Mouse (Mus musculus) heart, embryonic 12.5 days (tissue): ENCODE results near the gene Lrrc17. TPM values are rescaled to one million over a fixed set of nuclear protein-coding genes. Genes with fewer than 3 reads are reported as not detected.
"Not testable (repeated sequence)": the region's sequence is repeated elsewhere in the genome, so short reads cannot be mapped to it uniquely, and the experiment has no call there.

Experiments
- ATAC-seq: fragments of 200-750 bp; cut with Nextera tagmentation; 2 replicates; pipeline ENCODE4 v1.8.0; 2017; ENCODE audit warnings: moderate TSS enrichment, moderate library complexity; ENCODE audit not compliant: insufficient number of reproducible peaks, low FRiP score
- H3K27ac ChIP-seq: fragments of 300-500 bp; sonication (generic); 2 replicates; pipeline ENCODE4 v1.5.1; 2016; ENCODE audit warnings: mild to moderate bottlenecking, moderate library complexity; ENCODE audit not compliant: poor library complexity, severe bottlenecking
- H3K27me3 ChIP-seq: fragments of 300-500 bp; sonication (generic); replicated peaks from 2 replicates; pipeline ENCODE4 v1.6.1; 2016; ENCODE audit warnings: mild to moderate bottlenecking, moderate library complexity
- H3K36me3 ChIP-seq: fragments of 300-500 bp; sonication (generic); 2 replicates; pipeline ENCODE4 v1.6.1; 2016; ENCODE audit warnings: mild to moderate bottlenecking, moderate library complexity
- H3K4me1 ChIP-seq: fragments of 300-500 bp; sonication (generic); replicated peaks from 2 replicates; pipeline ENCODE4 v1.6.1; 2016; ENCODE audit warnings: mild to moderate bottlenecking
- H3K4me2 ChIP-seq: fragments of 300-500 bp; sonication (generic); 2 replicates; pipeline ENCODE4 v1.6.1; 2016; ENCODE audit warnings: mild to moderate bottlenecking, moderate library complexity
- H3K4me3 ChIP-seq: fragments of 300-500 bp; sonication (generic); 2 replicates; pipeline ENCODE4 v1.5.1; 2016; ENCODE audit warnings: mild to moderate bottlenecking
- H3K9ac ChIP-seq: fragments of 300-500 bp; sonication (generic); 2 replicates; pipeline ENCODE4 v1.6.1; 2016; ENCODE audit warnings: mild to moderate bottlenecking, moderate library complexity
- H3K9me3 ChIP-seq: fragments of 300-500 bp; sonication (generic); replicated peaks from 2 replicates; pipeline ENCODE4 v1.6.1; 2016; ENCODE audit warnings: mild to moderate bottlenecking, moderate library complexity
- whole genome bisulfite sequencing: fragments of 180-500 bp; shearing (Covaris S2); methylation state at CpG from one replicate; pipeline ENCODE4 v1.1.7; 2016; 5-methylcytosine and 5-hydroxymethylcytosine counted together
- polyA plus RNA-seq: library from polyadenylated mRNA; unstranded; fragments of >200 nt; fragmentation: Nextera tagmentation; extraction: Ambion mirVana; gene quantifications from 2 replicates; pipeline ENCODE4 v1.2.1, GENCODE M21; 2016

Gene Lrrc17
- polyA plus RNA-seq, 1 experiment from 2014 or later: 7.8 TPM

DNA sequence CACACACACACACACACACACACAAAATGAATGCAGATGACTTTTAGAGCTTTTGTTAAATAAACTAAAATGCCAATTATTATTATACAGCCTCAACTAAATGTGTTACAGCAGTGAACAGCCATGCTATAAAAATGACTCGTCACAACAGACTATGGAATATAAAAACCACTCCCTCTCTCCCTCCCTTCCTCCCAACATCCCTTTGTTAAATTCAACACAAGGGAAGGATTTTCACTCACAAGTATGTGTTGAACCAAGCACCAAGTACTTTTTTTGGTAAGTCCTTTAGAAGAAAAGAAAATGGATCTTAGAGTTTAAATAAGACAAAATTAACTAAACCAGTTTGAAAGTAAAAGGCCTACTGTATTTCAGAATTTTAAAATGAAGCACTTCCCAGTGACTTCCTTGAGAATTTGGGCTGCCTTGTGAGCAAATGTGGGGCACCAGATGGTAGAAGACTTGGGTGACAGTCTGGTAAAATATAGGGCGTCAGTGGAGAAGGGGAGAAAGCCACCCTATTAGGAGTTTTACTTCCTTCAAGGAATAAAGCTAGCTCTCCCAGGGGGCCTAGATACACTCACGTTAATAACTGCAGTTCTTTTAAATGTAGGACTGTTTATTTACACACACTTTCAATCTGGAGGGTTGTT lies 29.5 kb downstream of the Lrrc17 start:
- no peak overlapping the region for H3K4me3 ChIP-seq
- H3K4me2 ChIP-seq: no peak overlapping the region
- no peak overlapping the region for H3K27ac ChIP-seq
- no peak for ATAC-seq
- WGBS: 73% methylated on average over 3 of the region's 3 CpGs
- peaks cover 10% of the 10 kb centered on the region; the same call in 1 of the 2 replicates for H3K4me1 ChIP-seq
- no peaks in the 10 kb centered on the region for H3K36me3 ChIP-seq
- no peaks in the 10 kb centered on the region for H3K27me3 ChIP-seq
- no peak overlapping the region for H3K9ac ChIP-seq
- no peaks in the 10 kb centered on the region; the same call in 1 of the 2 replicates for H3K9me3 ChIP-seq

DNA sequence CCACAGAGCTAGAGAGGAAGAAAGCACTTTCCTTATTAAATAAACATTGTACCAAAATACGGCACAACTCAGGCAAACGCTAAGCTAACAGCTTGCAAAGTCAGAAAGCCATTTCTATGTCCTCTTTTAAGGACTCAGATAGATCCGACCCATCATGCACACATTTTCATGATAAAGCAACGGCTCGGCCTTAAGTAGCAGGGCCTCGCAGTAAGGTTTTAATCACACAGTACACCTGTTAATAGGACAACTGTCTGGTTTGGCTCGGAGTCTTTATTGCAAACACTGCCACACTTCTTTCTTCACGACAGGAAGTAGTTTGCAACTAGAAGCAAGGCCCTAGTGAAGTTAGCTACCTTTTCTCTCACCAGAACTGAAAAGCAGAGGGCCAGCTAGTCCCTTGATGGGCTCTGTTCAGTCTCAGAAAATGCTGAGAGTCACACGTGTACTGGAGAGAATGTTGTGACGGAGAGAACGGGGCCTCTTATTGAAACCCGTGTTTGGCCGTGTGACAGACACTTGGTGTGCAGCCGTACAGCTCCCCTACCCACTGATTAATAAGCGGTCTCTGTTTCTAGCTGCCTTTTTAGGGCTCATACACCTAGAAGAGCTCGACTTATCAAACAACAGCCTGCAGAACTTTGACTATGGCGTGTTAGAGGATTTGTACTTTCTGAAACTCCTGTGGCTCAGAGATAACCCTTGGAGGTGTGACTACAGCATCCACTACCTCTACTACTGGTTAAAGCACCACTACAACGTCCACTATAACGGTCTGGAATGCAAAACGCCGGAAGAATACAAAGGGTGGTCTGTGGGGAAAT lies 31.2 kb downstream of the Lrrc17 start:
- Histone ChIP-seq H3K27me3 (no peaks in the 10 kb centered on the region), H3K4me1 (peaks cover 10% of the 10 kb centered on the region; the same call in 1 of the 2 replicates), H3K36me3 (no peaks in the 10 kb centered on the region), H3K27ac (0 out of 2 replicates have a peak overlapping the region, but pooled peaks have one; percentile 35), H3K9ac (no peak overlapping the region), H3K4me2 (peak overlapping the region; percentile 14; the same call in 1 of the 2 replicates), H3K9me3 (no peaks in the 10 kb centered on the region; the same call in 1 of the 2 replicates), H3K4me3 (no peak overlapping the region)
- ATAC-seq: no peak
- 51% methylated on average over 21 of the region's 21 CpGs for WGBS

GRCm38 (mm10) chr5:21575210-21575550 lies 31.8 kb downstream of the Lrrc17 start:
- no peaks in the 10 kb centered on the region for H3K36me3 ChIP-seq
- H3K9me3 ChIP-seq: no peaks in the 10 kb centered on the region; the same call in 1 of the 2 replicates
- H3K4me1 ChIP-seq: peaks cover 10% of the 10 kb centered on the region; the same call in 1 of the 2 replicates
- H3K27me3 ChIP-seq: no peaks in the 10 kb centered on the region
- H3K4me2 ChIP-seq: peak overlapping the region; percentile 14; the same call in 1 of the 2 replicates
- peak overlapping the region; percentile 35; the same call in 1 of the 2 replicates for H3K27ac ChIP-seq
- H3K9ac ChIP-seq: no peak overlapping the region
- no peak overlapping the region for H3K4me3 ChIP-seq
- ATAC-seq: no peak
- 86% methylated on average over 13 of the region's 13 CpGs for WGBS

- Histone ChIP-seq H3K4me1 (peaks cover 21% of the 10 kb centered on the region), H3K9ac (no peak overlapping the region), H3K27me3 (no peaks in the 10 kb centered on the region), H3K36me3 (no peaks in the 10 kb centered on the region), H3K9me3 (no peaks in the 10 kb centered on the region), H3K4me2 (no peak overlapping the region), H3K27ac (no peak overlapping the region), H3K4me3 (no peak overlapping the region)
- WGBS: 81% methylated on average over 3 of the region's 3 CpGs
- ATAC-seq: no peak
Measured at GRCm38 (mm10) chr5:21578136-21578535, 34.8 kb downstream of the Lrrc17 start.

GRCm38 (mm10) chr5:21586763-21587162 lies 43.4 kb downstream of the Lrrc17 start:
- Histone ChIP-seq H3K9me3 (no peaks in the 10 kb centered on the region), H3K4me3 (no peak overlapping the region), H3K36me3 (no peaks in the 10 kb centered on the region), H3K9ac (no peak overlapping the region), H3K27ac (no peak overlapping the region), H3K4me2 (no peak overlapping the region), H3K27me3 (no peaks in the 10 kb centered on the region), H3K4me1 (peaks cover 23% of the 10 kb centered on the region)
- ATAC-seq: no peak
- WGBS: 44% methylated on average over 6 of the region's 6 CpGs

DNA sequence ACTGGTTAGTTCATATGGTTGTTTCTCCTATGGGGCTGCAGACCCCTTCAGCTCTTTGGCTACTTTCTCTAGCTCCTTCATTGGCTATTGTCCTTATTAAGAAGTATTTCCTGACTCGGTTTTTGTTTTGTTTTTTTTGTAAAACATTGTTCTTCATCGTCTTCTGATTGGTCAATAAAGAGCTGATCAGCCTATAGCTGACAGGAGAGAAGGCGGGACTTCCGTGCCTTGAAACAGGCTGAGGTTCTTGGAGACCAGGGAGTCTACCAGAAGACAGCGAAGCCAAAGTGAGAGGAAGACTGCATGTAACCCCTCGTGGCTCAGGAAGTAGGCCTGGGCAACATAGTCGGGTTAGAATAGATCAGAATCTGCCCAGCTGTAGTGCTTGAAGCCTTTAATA lies 44.3 kb downstream of the Lrrc17 start:
- ATAC-seq: peak; percentile 36; the same call in 1 of the 2 replicates
- Histone ChIP-seq H3K36me3 (no peaks in the 10 kb centered on the region), H3K27ac (no peak overlapping the region), H3K9ac (no peak overlapping the region), H3K27me3 (no peaks in the 10 kb centered on the region), H3K4me3 (no peak overlapping the region), H3K9me3 (no peaks in the 10 kb centered on the region), H3K4me1 (peaks cover 17% of the 10 kb centered on the region), H3K4me2 (no peak overlapping the region)
- 60% methylated on average over 7 of the region's 7 CpGs for WGBS

DNA sequence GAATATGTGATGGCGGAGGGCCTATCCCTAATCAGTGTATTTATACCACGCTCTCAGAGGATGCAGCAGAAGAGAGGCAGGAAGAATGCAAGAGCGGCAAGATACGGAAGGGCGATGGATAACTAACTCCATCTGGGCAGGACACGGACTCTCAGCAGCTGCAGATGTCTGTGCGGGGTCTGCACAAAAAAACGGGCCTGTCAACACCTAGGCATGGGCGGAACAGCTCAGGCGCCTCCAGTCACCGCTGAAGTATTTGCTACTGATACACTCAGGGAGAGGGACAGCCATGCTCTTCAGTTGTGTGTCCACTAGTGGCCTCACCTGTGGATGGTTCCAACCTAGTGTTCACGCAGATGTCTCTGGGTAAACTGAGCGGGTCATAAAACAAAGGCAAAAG lies 44.9 kb downstream of the Lrrc17 start:
- ATAC-seq: peak; percentile 63
- no peaks in the 10 kb centered on the region for H3K36me3 ChIP-seq
- H3K4me2 ChIP-seq: peak overlapping the region; percentile 50
- 40% methylated on average over 13 of the region's 13 CpGs for WGBS
- H3K9me3 ChIP-seq: no peaks in the 10 kb centered on the region
- no peaks in the 10 kb centered on the region for H3K27me3 ChIP-seq
- H3K27ac ChIP-seq: no peak overlapping the region
- H3K9ac ChIP-seq: no peak overlapping the region
- peaks cover 12% of the 10 kb centered on the region for H3K4me1 ChIP-seq
- H3K4me3 ChIP-seq: no peak overlapping the region

- no peak overlapping the region for H3K4me3 ChIP-seq
- no peak overlapping the region for H3K27ac ChIP-seq
- H3K4me2 ChIP-seq: no peak overlapping the region
- H3K27me3 ChIP-seq: no peaks in the 10 kb centered on the region
- no peaks in the 10 kb centered on the region for H3K9me3 ChIP-seq
- 74% methylated on average over 2 of the region's 2 CpGs for WGBS
- no peak for ATAC-seq
- H3K9ac ChIP-seq: no peak overlapping the region
- H3K36me3 ChIP-seq: no peaks in the 10 kb centered on the region
- H3K4me1 ChIP-seq: peaks cover 9% of the 10 kb centered on the region
Measured at GRCm38 (mm10) chr5:21592106-21592505, 48.7 kb downstream of the Lrrc17 start.

GRCm38 (mm10) chr5:21593201-21593709 lies 49.9 kb downstream of the Lrrc17 start:
- WGBS: 76% methylated on average over 9 of the region's 9 CpGs
- no peak for ATAC-seq
- H3K36me3 ChIP-seq: no peaks in the 10 kb centered on the region

DNA sequence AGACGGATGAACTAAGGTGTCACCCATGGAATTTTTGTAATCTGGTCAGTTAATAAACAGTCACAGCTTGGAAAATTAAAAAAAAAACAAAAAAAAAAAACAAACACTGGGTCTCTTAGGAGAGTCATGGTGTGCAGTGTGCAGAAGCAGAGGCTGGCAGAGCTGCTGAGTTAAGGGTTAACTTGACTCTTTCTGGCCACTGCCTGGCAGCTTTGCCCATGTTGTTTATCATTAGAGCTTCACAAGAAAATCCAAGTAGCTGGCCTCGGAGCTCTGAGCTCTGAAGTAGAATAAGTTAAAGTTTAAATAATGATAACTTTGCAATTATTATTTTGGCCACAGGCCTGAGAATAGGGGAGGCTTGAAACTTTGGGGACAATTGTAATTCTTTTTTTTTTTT lies 56.2 kb downstream of the Lrrc17 start:
- not testable (repeated sequence) for H3K9me3 ChIP-seq, H3K27ac ChIP-seq, H3K36me3 ChIP-seq, H3K4me3 ChIP-seq, H3K9ac ChIP-seq, H3K4me1 ChIP-seq, H3K27me3 ChIP-seq, H3K4me2 ChIP-seq, ATAC-seq
- WGBS: 60% methylated on average over 2 of the region's 2 CpGs

More at GRCm38 (mm10) chr5:21593201-21593709, 49.9 kb downstream of the Lrrc17 start:
- H3K9ac ChIP-seq: no peak overlapping the region
- H3K4me2 ChIP-seq: no peak overlapping the region
- peaks cover 2% of the 10 kb centered on the region for H3K4me1 ChIP-seq
- H3K27me3 ChIP-seq: no peaks in the 10 kb centered on the region
- H3K27ac ChIP-seq: no peak overlapping the region
- H3K9me3 ChIP-seq: no peaks in the 10 kb centered on the region
- no peak overlapping the region for H3K4me3 ChIP-seq

GRCm38 (mm10) chr5:21599961-21600360 lies 56.6 kb downstream of the Lrrc17 start:
- H3K4me2 ChIP-seq: no peak overlapping the region
- no peak overlapping the region for H3K4me3 ChIP-seq
- H3K27me3 ChIP-seq: no peaks in the 10 kb centered on the region
- no peak overlapping the region for H3K9ac ChIP-seq
- no peaks in the 10 kb centered on the region for H3K36me3 ChIP-seq
- no peaks in the 10 kb centered on the region for H3K9me3 ChIP-seq
- WGBS: 79% methylated on average over 4 of the region's 4 CpGs
- ATAC-seq: no peak
- H3K27ac ChIP-seq: no peak overlapping the region
- H3K4me1 ChIP-seq: no peaks in the 10 kb centered on the region
